Mouse (Mus musculus) left cerebral cortex, adult 18-20 months (tissue): ENCODE data around the gene Gm3625. TPM values are rescaled to one million over a fixed set of nuclear protein-coding genes. Genes with fewer than 3 reads are reported as not detected.
"Not testable (repeated sequence)": the region's sequence is repeated elsewhere in the genome, so short reads cannot be mapped to it uniquely, and the experiment has no call there.

ENCODE experiments used
- DNase-seq, 2 experiments: peaks; one replicate each; pipeline ENCODE4 v3.0.0; 2021 to 2022; ENCODE audit warnings: low spot score in 2 of 2, mixed read lengths in 1 of 2
- total RNA-seq, 2 experiments: library from RNA; stranded (reverse); gene quantifications; 2 replicates each; pipeline ENCODE4 v1.2.3; 2021

Gene Gm3625
- total RNA-seq, 2 experiments from 2014 or later = not detected

DNA sequence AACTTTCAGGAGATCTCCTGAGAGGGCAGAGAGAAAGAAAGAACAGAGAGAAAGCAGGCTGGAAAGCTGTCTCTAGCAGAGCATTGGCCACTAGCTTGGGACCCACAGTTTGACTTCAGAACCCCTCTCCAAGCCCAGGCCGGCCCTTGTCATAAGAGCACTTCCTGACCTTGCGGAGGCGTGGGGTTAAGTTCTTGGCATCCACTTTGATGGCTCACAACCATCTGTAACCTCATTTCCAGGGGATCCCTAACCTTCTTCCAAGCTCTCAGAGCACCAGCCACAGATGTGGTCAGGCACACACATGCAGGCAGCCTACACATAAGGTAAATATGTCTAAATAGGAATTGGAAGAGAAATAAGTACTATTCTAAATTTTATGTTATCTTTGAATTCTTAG lies 35.3 kb downstream of the Gm3625 start:
- no peak for DNase-seq

DNA sequence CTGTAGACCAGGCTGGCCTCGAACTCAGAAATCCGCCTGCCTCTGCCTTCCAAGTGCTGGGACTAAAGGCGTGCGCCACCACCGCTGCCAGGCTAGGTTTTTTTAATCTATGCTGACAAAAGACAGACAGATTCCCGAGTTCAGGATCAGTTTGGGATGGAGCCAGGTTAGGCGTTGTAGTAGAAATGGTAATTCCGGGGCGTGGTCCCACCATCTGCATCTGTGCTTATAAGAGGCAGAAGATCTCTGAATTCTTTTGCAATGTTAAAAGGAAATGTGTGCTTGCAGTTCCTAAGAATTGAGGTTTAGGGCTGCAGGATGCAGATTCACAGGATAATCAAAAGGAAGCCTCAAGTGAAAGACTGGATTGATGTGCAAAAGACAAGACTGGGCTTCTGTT lies 35.8 kb downstream of the Gm3625 start:
- DNase-seq = no peak

DNA sequence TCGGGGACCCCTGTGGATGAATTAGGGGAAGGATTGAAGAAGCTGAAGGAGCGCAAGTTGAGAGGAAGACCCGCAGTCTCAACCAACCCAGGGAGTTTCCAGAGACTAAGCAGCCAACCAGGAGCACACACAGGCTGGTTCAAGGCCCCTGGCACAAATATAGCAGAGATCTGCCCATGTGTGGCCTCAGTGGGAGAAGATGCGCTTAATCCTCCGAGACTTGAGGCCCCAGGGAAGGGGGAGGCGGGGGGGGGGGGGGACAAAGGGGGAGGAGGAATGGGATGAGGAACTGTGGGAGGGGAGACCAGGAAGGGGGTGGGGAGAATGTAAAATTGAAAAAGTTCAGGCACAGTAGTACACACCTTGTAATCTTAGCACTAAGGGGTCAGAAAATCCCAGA lies 37.3 kb downstream of the Gm3625 start:
- DNase-seq = no peak

DNA sequence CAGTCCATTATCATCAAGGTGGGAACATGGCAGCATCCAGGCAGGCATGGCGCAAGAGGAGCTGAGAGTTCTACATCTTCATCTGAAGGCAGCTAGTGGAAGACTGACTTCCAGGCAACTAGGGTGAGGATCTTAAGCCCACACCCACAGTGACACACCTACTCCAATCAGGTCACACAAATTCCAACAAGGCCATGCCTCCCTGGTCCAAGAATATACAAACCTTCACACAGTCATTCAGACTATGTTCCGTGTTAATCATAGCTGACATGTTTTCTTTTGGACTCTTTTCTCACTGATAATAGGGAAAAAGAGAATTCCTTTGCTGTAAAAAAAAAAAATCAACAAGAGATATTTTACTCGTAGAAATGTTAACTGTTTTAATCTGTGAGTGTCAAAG lies 39.0 kb downstream of the Gm3625 start:
- DNase-seq = not testable (repeated sequence)

DNA sequence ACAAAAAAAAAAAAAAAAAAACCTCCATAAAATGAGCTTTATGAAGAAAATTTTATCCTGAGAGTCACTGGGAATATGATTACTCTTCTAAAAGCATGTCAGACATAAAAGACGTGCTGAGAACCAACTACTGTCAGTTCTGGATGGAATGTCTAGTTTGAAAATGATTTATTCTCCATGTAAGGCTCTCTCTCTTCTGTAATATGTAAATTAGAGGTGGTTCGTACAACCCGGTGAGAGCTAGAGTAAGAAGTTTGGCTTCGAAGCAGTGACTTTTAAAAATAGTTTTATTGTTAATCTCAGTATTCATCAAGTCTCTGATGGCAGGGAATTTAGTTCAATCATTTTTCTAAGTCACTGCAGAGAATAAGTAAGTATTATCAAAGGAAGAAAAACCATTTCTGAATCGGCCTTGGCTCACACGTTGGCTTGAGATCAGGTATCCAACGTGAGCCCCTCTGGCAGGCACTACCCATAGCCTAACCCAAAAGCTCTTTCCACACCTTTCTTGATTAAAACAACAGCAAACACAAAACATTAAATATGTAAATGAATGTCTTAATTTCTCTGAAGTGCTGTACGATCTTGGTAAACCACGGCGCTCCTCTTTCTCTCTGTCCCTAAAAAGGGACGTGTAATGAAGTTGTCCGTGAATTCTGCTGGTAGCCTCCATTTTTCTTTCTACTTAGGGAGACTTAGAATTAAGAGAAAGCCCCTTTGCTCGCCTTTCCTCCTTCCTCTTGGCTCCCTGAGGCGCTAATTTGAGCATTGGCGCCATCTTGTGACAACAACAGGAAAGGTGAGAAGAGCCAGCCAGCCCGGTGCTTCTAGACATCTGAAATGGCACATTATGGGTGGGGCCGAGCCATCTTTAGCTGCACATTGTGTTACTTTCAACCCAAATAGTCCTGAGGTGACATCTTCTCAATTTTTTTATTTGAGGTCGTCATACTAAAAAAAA lies 44.4 kb downstream of the Gm3625 start:
- DNase-seq = peak; percentile 77 to 83

DNA sequence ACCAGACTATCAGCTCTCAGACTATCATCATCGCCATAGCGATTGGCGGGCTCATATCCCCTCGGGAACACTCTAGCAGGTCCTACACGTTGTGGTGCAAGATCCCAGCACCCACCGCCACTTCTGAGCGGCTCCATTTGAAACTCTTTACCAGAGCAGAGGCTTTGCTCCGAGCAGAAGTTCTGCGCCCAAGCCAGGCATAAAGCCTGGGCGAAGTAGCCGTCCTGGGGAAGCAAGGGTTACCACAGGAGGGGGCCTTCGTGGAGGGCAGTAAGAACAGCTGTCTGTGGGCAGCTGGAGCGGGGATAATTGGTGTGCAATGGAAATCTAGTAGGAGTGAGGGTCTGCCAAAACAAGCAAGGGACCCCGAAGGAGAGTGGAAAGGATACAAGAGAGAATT lies 45.2 kb downstream of the Gm3625 start:
- no peak for DNase-seq

DNA sequence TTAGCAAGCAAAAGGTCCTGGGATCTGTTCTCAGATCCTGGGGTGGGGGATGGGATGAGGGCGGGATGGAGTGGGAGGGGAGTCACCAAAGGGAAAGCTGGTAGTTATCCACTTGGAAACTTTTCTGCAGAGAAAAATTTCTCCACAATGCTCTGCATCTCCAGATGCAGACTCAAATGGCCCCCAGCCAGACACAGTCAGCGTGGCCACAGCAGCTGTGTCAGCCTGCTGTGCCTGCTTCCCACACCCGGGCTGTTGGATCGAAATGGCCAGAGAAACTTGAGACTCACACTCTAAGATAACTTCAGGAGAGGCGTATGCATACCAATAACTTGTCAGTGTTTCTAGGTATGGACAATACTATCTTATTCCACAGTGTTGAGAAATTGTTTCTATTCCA lies 46.2 kb downstream of the Gm3625 start:
- DNase-seq = no peak

DNA sequence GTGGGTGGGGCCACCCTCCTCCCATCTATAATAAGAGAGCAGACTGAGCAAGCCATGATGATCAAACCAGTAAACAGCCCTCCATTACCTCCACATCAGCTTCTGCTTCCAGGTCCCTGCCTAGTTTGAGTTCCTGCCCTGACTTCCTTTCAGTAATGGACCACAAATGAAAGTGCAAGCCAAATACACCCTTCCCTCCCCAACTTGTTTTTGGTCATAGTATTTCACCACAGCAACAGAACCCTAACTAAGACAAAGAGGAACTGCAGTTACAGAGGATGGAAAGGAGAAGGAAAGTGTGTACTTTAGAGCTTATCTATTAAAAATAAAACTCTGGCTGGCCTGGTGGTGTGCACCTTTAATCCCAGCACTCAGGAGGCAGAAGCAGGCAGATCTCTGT lies 47.3 kb downstream of the Gm3625 start:
- DNase-seq = no peak

DNA sequence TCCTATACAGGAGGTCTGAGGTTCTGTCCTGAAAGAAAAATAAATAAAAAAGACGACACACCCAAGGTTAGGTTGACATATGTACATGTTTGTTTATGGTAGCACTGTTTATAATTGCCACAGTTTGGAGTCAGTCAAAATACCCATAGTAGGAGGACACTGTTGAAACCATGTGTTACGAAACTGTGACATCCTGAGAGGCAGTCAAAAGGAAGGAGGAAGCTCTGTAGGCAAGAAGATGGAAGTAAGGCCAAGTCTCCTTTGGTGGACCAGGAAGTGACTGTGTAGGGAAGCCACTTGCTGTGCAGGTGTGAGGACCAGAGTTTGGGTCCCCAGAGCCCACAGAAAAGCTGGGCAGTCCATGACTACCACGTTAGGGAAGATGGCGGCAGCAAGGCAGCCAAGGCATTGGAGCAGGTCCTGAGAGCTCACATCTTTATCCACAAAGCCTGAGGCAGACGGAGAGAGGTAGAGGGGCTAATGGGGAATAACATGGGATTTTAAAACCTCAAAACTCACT lies 48.3 kb downstream of the Gm3625 start:
- DNase-seq = no peak

Other genes with a start within 250 kb of the Gm3625 start
- 100 to 1,000 TPM; 106 to 110 TPM for gene Ncoa1, start 115.7 kb downstream of the Gm3625 start, total RNA-seq
- gene Itsn2, start 289 bp downstream of the Gm3625 start, total RNA-seq = 10 to 100 TPM; 72.4 to 74.2 TPM
- 1 to 10 TPM; 1.7 to 1.9 TPM for gene Fam228a, start 145.5 kb upstream of the Gm3625 start, total RNA-seq
- 10 to 100 TPM; 10.8 to 11.0 TPM for gene Pfn4, start 176.1 kb upstream of the Gm3625 start, total RNA-seq
- gene Fam228b, start 176.3 kb upstream of the Gm3625 start, total RNA-seq = 10 to 100 TPM; 15.0 to 24.1 TPM
- gene Sf3b6, start 224.6 kb upstream of the Gm3625 start, total RNA-seq = 10 to 100 TPM; 72.6 to 84.1 TPM
- gene Fkbp1b, start 248.7 kb upstream of the Gm3625 start, total RNA-seq = 10 to 100 TPM; 44.3 to 48.2 TPM